Mouse (Mus musculus) embryonic facial prominence, embryonic 11.5 days (tissue): ENCODE results near the gene Adgrg5. TPM values are rescaled to one million over a fixed set of nuclear protein-coding genes. Genes with fewer than 3 reads are reported as not detected.

Experiments
- ATAC-seq: fragments of 200-750 bp; cut with Nextera tagmentation; replicated peaks from 2 replicates; pipeline ENCODE4 v1.8.0; 2017; ENCODE audit warnings: low read depth; ENCODE audit not compliant: insufficient number of reproducible peaks, low FRiP score, low TSS enrichment
- DNase-seq: peaks from one replicate; pipeline ENCODE4 v3.0.0-alpha.2; 2015; ENCODE audit warnings: low spot score
- H3K27ac ChIP-seq: fragments of 300-500 bp; sonication (generic); replicated peaks from 2 replicates; pipeline ENCODE4 v1.5.1; 2014; ENCODE audit warnings: mild to moderate bottlenecking, low read depth, low read length, control low read depth
- H3K27me3 ChIP-seq: fragments of 300-500 bp; sonication (generic); 2 replicates; pipeline ENCODE4 v1.6.1; 2014; ENCODE audit warnings: mild to moderate bottlenecking, low read length, moderate library complexity, mixed read lengths; ENCODE audit not compliant: control insufficient read depth, insufficient read depth
- H3K36me3 ChIP-seq: fragments of 300-500 bp; sonication (generic); replicated peaks from 2 replicates; pipeline ENCODE4 v1.6.1; 2014; ENCODE audit warnings: low read depth, mild to moderate bottlenecking, low read length, moderate library complexity, mixed read lengths; ENCODE audit not compliant: control insufficient read depth, insufficient read depth
- H3K4me1 ChIP-seq: fragments of 300-500 bp; sonication (generic); 2 replicates; pipeline ENCODE4 v1.6.1; 2014; ENCODE audit warnings: low read length, mixed read lengths; ENCODE audit not compliant: control insufficient read depth, insufficient read depth
- H3K4me2 ChIP-seq: fragments of 300-500 bp; sonication (generic); 2 replicates; pipeline ENCODE4 v1.6.1; 2014; ENCODE audit warnings: low read depth, mild to moderate bottlenecking, control low read depth, low read length, moderate library complexity
- H3K4me3 ChIP-seq: fragments of 300-500 bp; sonication (generic); 2 replicates; pipeline ENCODE4 v1.5.1; 2014; ENCODE audit warnings: low read depth, low read length, control low read depth
- H3K9ac ChIP-seq: fragments of 300-500 bp; sonication (generic); replicated peaks from 2 replicates; pipeline ENCODE4 v1.6.1; 2014; ENCODE audit warnings: mild to moderate bottlenecking, control low read depth, low read length
- H3K9me3 ChIP-seq: fragments of 300-500 bp; sonication (generic); replicated peaks from 2 replicates; pipeline ENCODE4 v1.6.1; 2016; ENCODE audit warnings: mild to moderate bottlenecking, low read length, inconsistent platforms, mixed read lengths; ENCODE audit not compliant: control insufficient read depth
- WGBS: fragments of 180-500 bp; shearing (Covaris S2); extraction: QIAGEN DNeasy Blood & Tissue Kit; methylation state at CpG from one replicate; pipeline ENCODE4 v1.1.7; 2014; 5-methylcytosine and 5-hydroxymethylcytosine counted together
- polyA plus RNA-seq: library from polyadenylated mRNA; unstranded; fragments of >200 nt; fragmentation: Nextera tagmentation; extraction: Ambion mirVana; gene quantifications from 2 replicates; pipeline ENCODE4 v1.2.1, GENCODE M21; 2014

The Adgrg5 gene
- polyA plus RNA-seq, 1 experiment from 2014 or later: not detected

DNA sequence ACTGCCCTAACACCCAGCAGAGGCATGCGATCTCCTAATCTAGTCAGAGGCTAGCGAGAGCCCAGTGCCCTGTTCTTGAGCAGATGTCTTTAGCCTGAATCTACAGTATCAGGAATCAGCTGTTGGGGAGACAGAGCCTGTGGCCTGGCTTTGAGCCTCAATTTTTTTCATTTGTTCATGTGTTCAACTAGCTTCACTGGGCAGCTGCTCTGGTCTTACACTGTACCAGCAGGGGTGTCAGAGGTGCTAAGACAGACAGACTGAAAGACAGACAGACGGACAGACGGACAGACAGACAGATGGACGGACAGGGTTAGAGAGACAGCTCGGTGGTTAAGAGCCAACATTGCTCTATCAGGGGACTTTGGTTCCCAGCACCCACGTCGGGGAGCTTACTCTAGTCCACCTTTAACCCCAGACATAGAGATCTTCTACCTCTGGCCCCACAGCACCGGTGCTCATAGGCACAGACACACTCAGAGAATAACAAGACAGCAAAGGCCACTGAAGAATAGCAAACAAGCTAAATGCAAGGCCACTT is 68.0 kb downstream of the Adgrg5 start:
- no peaks in the 10 kb centered on the region for H3K36me3 ChIP-seq
- H3K4me3 ChIP-seq: no peak overlapping the region
- DNase-seq (no peak), ATAC-seq (no peak)
- H3K9ac ChIP-seq: no peak overlapping the region
- H3K4me1 ChIP-seq: no peaks in the 10 kb centered on the region; the same call in 1 of the 2 replicates
- WGBS: 83% methylated on average over 9 of the region's 9 CpGs
- H3K27ac ChIP-seq: no peak overlapping the region
- H3K27me3 ChIP-seq: no peaks in the 10 kb centered on the region
- H3K4me2 ChIP-seq: no peak overlapping the region
- H3K9me3 ChIP-seq: no peaks in the 10 kb centered on the region

DNA sequence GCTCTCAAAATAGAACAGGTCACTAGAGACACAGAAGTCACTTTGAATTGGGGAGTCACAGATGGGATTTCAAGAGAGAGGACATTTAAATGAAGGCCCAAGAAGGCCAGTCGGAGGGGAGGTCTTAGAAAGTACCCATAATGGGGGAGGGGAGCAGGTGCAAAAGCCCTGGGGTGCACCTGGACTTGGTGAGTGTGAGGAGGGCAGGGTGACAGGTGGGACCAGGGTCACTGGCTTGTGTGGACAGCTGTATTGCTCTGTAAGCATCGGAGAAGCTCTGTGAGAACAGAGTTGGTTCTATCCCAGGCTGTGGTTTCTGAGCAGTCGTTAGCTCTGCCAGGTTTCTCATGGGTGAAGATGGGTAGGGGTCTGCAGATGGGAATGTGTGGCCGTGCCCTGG is 68.5 kb downstream of the Adgrg5 start:
- DNase-seq (no peak), ATAC-seq (no peak)
- Histone ChIP-seq H3K27me3 (no peaks in the 10 kb centered on the region), H3K4me2 (no peak overlapping the region), H3K9me3 (no peaks in the 10 kb centered on the region), H3K27ac (no peak overlapping the region), H3K4me1 (no peaks in the 10 kb centered on the region; the same call in 1 of the 2 replicates), H3K4me3 (no peak overlapping the region), H3K36me3 (no peaks in the 10 kb centered on the region), H3K9ac (no peak overlapping the region)
- WGBS: 71% methylated on average over 4 of the region's 4 CpGs

DNA sequence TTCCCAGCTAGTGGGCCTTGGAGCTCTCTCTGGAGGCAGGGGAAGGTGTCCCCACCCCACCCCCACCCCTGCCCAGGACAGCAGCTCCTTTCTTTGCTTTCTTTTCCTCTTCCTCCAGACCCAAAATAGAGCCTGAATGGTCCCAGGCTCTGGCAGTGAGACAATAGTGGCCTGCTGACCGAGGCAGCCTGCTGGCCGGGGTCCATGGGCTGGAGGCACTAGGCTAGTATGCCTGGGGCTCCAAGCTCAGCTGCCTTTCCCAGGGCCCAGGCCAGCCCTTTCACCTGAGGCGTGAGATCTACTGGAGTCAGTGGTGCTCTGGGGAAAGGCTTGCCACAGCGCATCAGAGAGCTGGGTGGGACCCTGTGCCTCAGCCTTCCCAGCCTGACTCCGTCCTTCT is 69.0 kb downstream of the Adgrg5 start:
- no peaks in the 10 kb centered on the region for H3K36me3 ChIP-seq
- no peaks in the 10 kb centered on the region; the same call in 1 of the 2 replicates for H3K4me1 ChIP-seq
- H3K9ac ChIP-seq: no peak overlapping the region
- H3K27ac ChIP-seq: no peak overlapping the region
- H3K27me3 ChIP-seq: no peaks in the 10 kb centered on the region
- H3K4me3 ChIP-seq: no peak overlapping the region
- H3K9me3 ChIP-seq: no peaks in the 10 kb centered on the region
- H3K4me2 ChIP-seq: no peak overlapping the region
- 44% methylated on average over 5 of the region's 5 CpGs for WGBS
- ATAC-seq (no peak), DNase-seq (no peak)

Other genes with a start within 250 kb of the Adgrg5 start
- 0.47 and 1.5 TPM in 2 replicates for gene Pllp, start 227.4 kb upstream of the Adgrg5 start, polyA plus RNA-seq
- gene Ccl22, start 178.1 kb upstream of the Adgrg5 start, polyA plus RNA-seq: not detected in 2 replicates
- 4.6 and 5.6 TPM in 2 replicates for gene Cx3cl1, start 151.7 kb upstream of the Adgrg5 start, polyA plus RNA-seq
- gene Ccl17, start 113.2 kb upstream of the Adgrg5 start, polyA plus RNA-seq: not detected in 2 replicates
- 51.9 and 52.8 TPM in 2 replicates for gene Coq9, start 85.4 kb upstream of the Adgrg5 start, polyA plus RNA-seq
- gene Ciapin1, start 85.3 kb upstream of the Adgrg5 start, polyA plus RNA-seq: 123 and 139 TPM in 2 replicates
- 169 and 173 TPM in 2 replicates for gene Polr2c, start 66.2 kb upstream of the Adgrg5 start, polyA plus RNA-seq
- 11.6 and 11.9 TPM in 2 replicates for gene Dok4, start 47.4 kb upstream of the Adgrg5 start, polyA plus RNA-seq
- 28.1 and 30.3 TPM in 2 replicates for gene Ccdc102a, start 5.6 kb upstream of the Adgrg5 start, polyA plus RNA-seq
- gene Adgrg1, start 51.1 kb downstream of the Adgrg5 start, polyA plus RNA-seq: 31.4 and 33.2 TPM in 2 replicates
- gene Adgrg3, start 94.0 kb downstream of the Adgrg5 start, polyA plus RNA-seq: 2.0 and 3.2 TPM in 2 replicates
- not detected in 2 replicates for gene Drc7, start 131.4 kb downstream of the Adgrg5 start, polyA plus RNA-seq
- gene Katnb1, start 157.5 kb downstream of the Adgrg5 start, polyA plus RNA-seq: 21.6 and 25.7 TPM in 2 replicates